Mouse (Mus musculus) forebrain, embryonic 13.5 days (tissue): ENCODE data around the gene Trpv5. TPM values are rescaled to one million over a fixed set of nuclear protein-coding genes. Genes with fewer than 3 reads are reported as not detected.

Experiments
- ATAC-seq: fragments of 200-750 bp; cut with Nextera tagmentation; 2 replicates; pipeline ENCODE4 v1.8.0; 2017
- H3K27ac ChIP-seq: fragments of 300-500 bp; sonication (generic); 2 replicates; pipeline ENCODE4 v1.5.1; 2015; ENCODE audit warnings: inconsistent platforms, mild to moderate bottlenecking, moderate library complexity
- H3K27me3 ChIP-seq: fragments of 300-500 bp; sonication (generic); 2 replicates; pipeline ENCODE4 v1.6.1; 2015; ENCODE audit warnings: mild to moderate bottlenecking, inconsistent platforms
- H3K36me3 ChIP-seq: fragments of 300-500 bp; sonication (generic); 2 replicates; pipeline ENCODE4 v1.6.1; 2015; ENCODE audit warnings: mild to moderate bottlenecking, inconsistent platforms; ENCODE audit not compliant: poor library complexity, severe bottlenecking
- H3K4me1 ChIP-seq: fragments of 300-500 bp; sonication (generic); 2 replicates; pipeline ENCODE4 v1.6.1; 2015; ENCODE audit warnings: inconsistent platforms
- H3K4me2 ChIP-seq: fragments of 300-500 bp; sonication (generic); 2 replicates; pipeline ENCODE4 v1.6.1; 2015; ENCODE audit warnings: inconsistent platforms, mild to moderate bottlenecking, moderate library complexity
- H3K4me3 ChIP-seq: fragments of 300-500 bp; sonication (generic); 2 replicates; pipeline ENCODE4 v1.5.1; 2015; ENCODE audit warnings: mild to moderate bottlenecking, inconsistent platforms
- H3K9ac ChIP-seq: fragments of 300-500 bp; sonication (generic); 2 replicates; pipeline ENCODE4 v1.6.1; 2015; ENCODE audit warnings: mild to moderate bottlenecking, inconsistent platforms
- H3K9me3 ChIP-seq: fragments of 300-500 bp; sonication (generic); replicated peaks from 2 replicates; pipeline ENCODE4 v1.6.1; 2016; ENCODE audit warnings: inconsistent platforms
- WGBS: fragments of 180-500 bp; shearing (Covaris S2); methylation state at CpG from one replicate; pipeline ENCODE4 v1.1.7; 2015; 5-methylcytosine and 5-hydroxymethylcytosine counted together
- polyA plus RNA-seq: library from polyadenylated mRNA; unstranded; fragments of >200 nt; fragmentation: Nextera tagmentation; extraction: Ambion mirVana; gene quantifications from 2 replicates; pipeline ENCODE4 v1.2.1, GENCODE M21; 2015

Trpv5 gene
- polyA plus RNA-seq, 1 experiment from 2014 or later = not detected

DNA sequence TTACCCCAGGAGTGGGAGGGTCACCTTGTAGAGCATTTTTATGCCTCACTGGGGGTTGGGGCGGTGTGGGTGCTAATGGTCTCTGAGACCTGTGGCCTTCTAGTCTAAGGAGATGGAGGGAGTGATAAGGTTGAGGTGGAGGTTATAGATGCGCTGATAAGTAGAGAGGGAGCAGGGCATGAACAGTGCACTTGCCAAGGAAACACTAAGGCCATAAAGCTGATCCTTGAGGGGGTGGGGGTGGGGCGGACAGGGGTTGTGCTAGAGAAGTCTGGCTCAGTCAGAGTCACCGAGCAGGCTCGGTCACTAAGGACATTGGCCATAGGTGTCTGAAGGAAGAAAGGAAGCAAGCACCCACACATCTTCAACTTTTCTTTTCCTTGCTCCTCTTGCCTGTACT lies 1.1 kb upstream of the Trpv5 start:
- Histone ChIP-seq H3K4me2 (no peak overlapping the region), H3K4me3 (no peak overlapping the region), H3K27ac (no peak overlapping the region), H3K4me1 (no peaks in the 10 kb centered on the region), H3K9me3 (no peaks in the 10 kb centered on the region), H3K36me3 (no peaks in the 10 kb centered on the region), H3K27me3 (no peaks in the 10 kb centered on the region), H3K9ac (no peak overlapping the region)
- WGBS = 86% methylated on average over 5 of the region's 5 CpGs
- no peak for ATAC-seq

- H3K4me1 ChIP-seq = no peaks in the 10 kb centered on the region
- WGBS = 85% methylated on average over 2 of the region's 2 CpGs
- no peak for ATAC-seq
- no peaks in the 10 kb centered on the region for H3K9me3 ChIP-seq
- H3K4me3 ChIP-seq = no peak overlapping the region
- H3K9ac ChIP-seq = no peak overlapping the region
- H3K27me3 ChIP-seq = no peaks in the 10 kb centered on the region
- no peak overlapping the region for H3K27ac ChIP-seq
- H3K36me3 ChIP-seq = no peaks in the 10 kb centered on the region
- H3K4me2 ChIP-seq = no peak overlapping the region
Observed at GRCm38 (mm10) chr6:41676530-41676929, 4.0 kb downstream of the Trpv5 start.

GRCm38 (mm10) chr6:41662320-41662719 lies 18.2 kb downstream of the Trpv5 start:
- ATAC-seq = no peak
- H3K4me2 ChIP-seq = no peak overlapping the region
- 27% methylated on average over 2 of the region's 2 CpGs for WGBS

DNA sequence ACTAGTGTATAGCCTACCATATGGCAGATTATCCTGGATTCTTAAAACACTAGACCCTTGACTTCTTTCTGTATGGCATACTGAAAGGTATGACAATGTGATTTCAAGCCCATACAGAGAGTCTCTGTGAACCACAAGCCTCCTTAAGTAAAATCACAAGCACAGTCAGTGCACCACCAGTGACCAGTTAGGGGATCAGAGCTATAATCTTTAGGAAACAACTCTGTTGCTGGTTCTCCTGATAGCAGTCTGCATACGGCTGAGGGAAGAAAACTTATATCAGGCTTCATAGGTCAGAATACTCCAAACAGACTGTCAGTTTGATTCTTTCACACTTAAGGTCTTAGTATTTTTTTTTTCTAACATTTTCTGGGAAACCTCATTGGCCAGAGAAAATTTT lies 22.1 kb downstream of the Trpv5 start:
- no peak for ATAC-seq
- H3K27me3 ChIP-seq = no peaks in the 10 kb centered on the region
- H3K4me1 ChIP-seq = no peaks in the 10 kb centered on the region
- no peak overlapping the region for H3K4me3 ChIP-seq
- H3K4me2 ChIP-seq = no peak overlapping the region
- H3K27ac ChIP-seq = no peak overlapping the region
- WGBS = 82% methylated on average over 1 of the region's 1 CpGs
- H3K36me3 ChIP-seq = no peaks in the 10 kb centered on the region
- H3K9me3 ChIP-seq = no peaks in the 10 kb centered on the region
- H3K9ac ChIP-seq = no peak overlapping the region

More at GRCm38 (mm10) chr6:41662320-41662719, 18.2 kb downstream of the Trpv5 start:
- Histone ChIP-seq H3K27me3 (no peaks in the 10 kb centered on the region), H3K36me3 (no peaks in the 10 kb centered on the region), H3K4me1 (no peaks in the 10 kb centered on the region), H3K9ac (no peak overlapping the region), H3K4me3 (no peak overlapping the region), H3K9me3 (no peaks in the 10 kb centered on the region), H3K27ac (no peak overlapping the region)

- Histone ChIP-seq H3K9ac (no peak overlapping the region), H3K36me3 (no peaks in the 10 kb centered on the region), H3K9me3 (no peaks in the 10 kb centered on the region), H3K4me1 (no peaks in the 10 kb centered on the region), H3K27me3 (no peaks in the 10 kb centered on the region), H3K4me2 (no peak overlapping the region), H3K27ac (no peak overlapping the region), H3K4me3 (no peak overlapping the region)
- 90% methylated on average over 8 of the region's 8 CpGs for WGBS
- ATAC-seq = no peak
Observed at GRCm38 (mm10) chr6:41654648-41655047, 25.9 kb downstream of the Trpv5 start.

DNA sequence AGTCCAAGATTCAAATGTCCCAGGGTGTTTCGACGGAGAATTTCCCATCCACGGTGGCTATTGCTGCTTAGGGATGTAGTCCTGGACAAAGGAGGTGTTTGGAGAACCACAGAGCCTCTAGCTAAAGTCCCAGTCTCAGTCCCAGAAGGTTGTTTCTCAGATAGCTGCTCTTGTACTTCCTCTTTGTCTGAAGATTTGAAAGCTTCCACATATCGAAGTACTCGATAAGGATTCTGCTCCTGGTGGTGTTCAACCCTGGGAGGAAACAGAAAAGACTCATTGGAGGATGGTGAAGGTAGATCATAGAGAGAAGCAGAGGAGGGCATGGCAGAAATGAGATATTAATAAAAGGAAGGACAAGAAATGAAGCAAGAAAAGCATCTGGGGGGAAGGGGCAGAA lies 27.4 kb downstream of the Trpv5 start:
- Histone ChIP-seq H3K36me3 (no peaks in the 10 kb centered on the region), H3K9ac (no peak overlapping the region), H3K4me2 (no peak overlapping the region), H3K9me3 (no peaks in the 10 kb centered on the region), H3K4me1 (no peaks in the 10 kb centered on the region), H3K4me3 (no peak overlapping the region), H3K27me3 (no peaks in the 10 kb centered on the region), H3K27ac (no peak overlapping the region)
- 95% methylated on average over 5 of the region's 5 CpGs for WGBS
- no peak for ATAC-seq

- Histone ChIP-seq H3K27me3 (no peaks in the 10 kb centered on the region), H3K9ac (no peak overlapping the region), H3K27ac (no peak overlapping the region), H3K4me3 (no peak overlapping the region), H3K9me3 (no peaks in the 10 kb centered on the region), H3K4me2 (no peak overlapping the region), H3K4me1 (no peaks in the 10 kb centered on the region), H3K36me3 (no peaks in the 10 kb centered on the region)
- no peak for ATAC-seq
Observed at GRCm38 (mm10) chr6:41646672-41647071, 33.9 kb downstream of the Trpv5 start.

- no peaks in the 10 kb centered on the region for H3K27me3 ChIP-seq
- no peaks in the 10 kb centered on the region for H3K9me3 ChIP-seq
- H3K9ac ChIP-seq = no peak overlapping the region
- no peaks in the 10 kb centered on the region for H3K4me1 ChIP-seq
- no peak overlapping the region for H3K27ac ChIP-seq
- H3K4me2 ChIP-seq = no peak overlapping the region
- H3K36me3 ChIP-seq = no peaks in the 10 kb centered on the region
- no peak for ATAC-seq
- WGBS = 82% methylated on average over 3 of the region's 3 CpGs
- H3K4me3 ChIP-seq = no peak overlapping the region
Observed at GRCm38 (mm10) chr6:41646220-41646619, 34.3 kb downstream of the Trpv5 start.

DNA sequence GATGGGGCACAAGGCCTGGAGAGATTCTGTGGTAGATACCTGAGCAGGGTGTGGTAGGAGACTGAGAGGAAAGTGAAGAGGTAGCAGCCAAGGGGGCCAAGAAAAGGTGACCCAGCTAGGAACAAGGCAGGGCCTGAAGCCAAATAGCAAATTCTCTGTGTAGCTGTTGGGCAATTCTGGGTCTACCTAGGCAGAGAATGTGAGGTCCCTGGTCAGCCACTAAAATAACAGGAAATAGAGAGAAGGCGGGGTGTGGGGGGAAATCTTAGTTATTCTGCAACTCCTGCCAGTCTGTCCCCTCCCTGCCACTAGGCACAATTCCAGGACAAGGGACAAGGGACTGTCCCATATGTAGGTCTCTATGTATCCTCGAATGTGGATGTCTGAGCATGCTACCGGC lies 37.3 kb downstream of the Trpv5 start:
- Histone ChIP-seq H3K9ac (no peak overlapping the region), H3K4me3 (no peak overlapping the region), H3K4me2 (no peak overlapping the region), H3K27ac (no peak overlapping the region), H3K4me1 (no peaks in the 10 kb centered on the region), H3K27me3 (no peaks in the 10 kb centered on the region), H3K36me3 (no peaks in the 10 kb centered on the region), H3K9me3 (no peaks in the 10 kb centered on the region)
- no peak for ATAC-seq
- WGBS = 96% methylated on average over 3 of the region's 3 CpGs

GRCm38 (mm10) chr6:41642765-41643164 lies 37.8 kb downstream of the Trpv5 start:
- 90% methylated on average over 4 of the region's 4 CpGs for WGBS
- Histone ChIP-seq H3K27ac (no peak overlapping the region), H3K9me3 (no peaks in the 10 kb centered on the region), H3K4me1 (no peaks in the 10 kb centered on the region), H3K27me3 (no peaks in the 10 kb centered on the region), H3K36me3 (no peaks in the 10 kb centered on the region), H3K9ac (no peak overlapping the region), H3K4me2 (no peak overlapping the region), H3K4me3 (no peak overlapping the region)
- ATAC-seq = no peak

- Histone ChIP-seq H3K36me3 (no peaks in the 10 kb centered on the region), H3K27ac (no peak overlapping the region), H3K9me3 (no peaks in the 10 kb centered on the region), H3K9ac (no peak overlapping the region), H3K4me1 (no peaks in the 10 kb centered on the region), H3K27me3 (no peaks in the 10 kb centered on the region), H3K4me3 (no peak overlapping the region), H3K4me2 (no peak overlapping the region)
- 86% methylated on average over 6 of the region's 6 CpGs for WGBS
- ATAC-seq = no peak
Observed at GRCm38 (mm10) chr6:41641173-41641866, 39.2 kb downstream of the Trpv5 start.

- 74% methylated on average over 3 of the region's 3 CpGs for WGBS
- H3K4me1 ChIP-seq = no peaks in the 10 kb centered on the region
Observed at GRCm38 (mm10) chr6:41640449-41640848, 40.1 kb downstream of the Trpv5 start.

DNA sequence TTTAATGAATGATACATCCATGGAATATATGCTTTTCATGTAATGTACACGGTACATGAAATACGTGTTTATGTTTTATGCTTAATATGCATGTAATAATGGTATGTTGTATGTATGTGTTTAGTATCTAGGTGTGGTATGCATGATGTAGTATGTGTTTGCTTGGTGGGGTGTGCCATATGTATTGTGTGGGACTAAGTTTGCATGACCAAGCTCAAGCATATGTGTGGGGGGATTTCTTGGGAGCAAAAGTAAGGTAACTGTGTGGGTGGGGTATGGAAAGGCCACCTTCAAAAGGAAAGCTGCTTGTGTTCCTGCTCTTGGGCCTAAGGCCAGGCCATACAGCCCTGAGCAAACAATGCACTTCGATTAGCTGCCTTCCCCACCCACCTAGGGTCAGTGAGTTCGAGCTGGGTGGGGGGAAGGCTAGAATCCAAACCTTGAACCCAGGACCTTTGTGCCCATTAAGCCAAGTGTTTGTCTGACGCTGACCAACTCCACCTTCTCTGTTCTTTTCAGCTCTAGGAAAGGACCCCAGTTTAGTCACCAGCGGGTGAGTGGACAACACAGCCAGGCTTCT lies 42.6 kb downstream of the Trpv5 start:
- WGBS = 76% methylated on average over 6 of the region's 6 CpGs
- H3K4me3 ChIP-seq = no peak overlapping the region
- H3K36me3 ChIP-seq = no peaks in the 10 kb centered on the region
- H3K9me3 ChIP-seq = no peaks in the 10 kb centered on the region
- no peak overlapping the region for H3K27ac ChIP-seq
- ATAC-seq = no peak
- H3K4me1 ChIP-seq = 0 out of 2 replicates have a peak, but pooled peaks cover 3% of the 10 kb centered on the region
- H3K9ac ChIP-seq = no peak overlapping the region
- no peaks in the 10 kb centered on the region for H3K27me3 ChIP-seq
- H3K4me2 ChIP-seq = no peak overlapping the region

More at GRCm38 (mm10) chr6:41640449-41640848, 40.1 kb downstream of the Trpv5 start:
- H3K9ac ChIP-seq = no peak overlapping the region
- H3K27ac ChIP-seq = no peak overlapping the region
- no peaks in the 10 kb centered on the region for H3K27me3 ChIP-seq
- H3K36me3 ChIP-seq = no peaks in the 10 kb centered on the region
- H3K4me2 ChIP-seq = no peak overlapping the region
- no peaks in the 10 kb centered on the region for H3K9me3 ChIP-seq
- no peak overlapping the region for H3K4me3 ChIP-seq
- ATAC-seq = no peak
